Mouse (Mus musculus) megakaryocyte, embryonic 14.5 days (primary cell): Measurements from ENCODE around the gene Nat8f2. TPM values are rescaled to one million over a fixed set of nuclear protein-coding genes. Genes with fewer than 3 reads are reported as not detected.
"Not testable (repeated sequence)": the region's sequence is repeated elsewhere in the genome, so short reads cannot be mapped to it uniquely, and the experiment has no call there.

ENCODE experiments used
- H3K27me3 ChIP-seq: replicated peaks from 2 replicates; pipeline ENCODE3; 2012; ENCODE audit warnings: inconsistent platforms
- H3K36me3 ChIP-seq: replicated peaks from 2 replicates; pipeline ENCODE3; 2012; ENCODE audit warnings: low read length, inconsistent platforms, mixed read lengths
- H3K4me1 ChIP-seq: 2 replicates; pipeline ENCODE4 v1.6.1; 2012; ENCODE audit warnings: inconsistent platforms
- H3K4me3 ChIP-seq: replicated peaks from 2 replicates; pipeline ENCODE3; 2012; ENCODE audit warnings: moderate library complexity, mild to moderate bottlenecking, inconsistent platforms
- H3K9me3 ChIP-seq: 2 replicates; pipeline ENCODE4 v1.6.1; 2012; ENCODE audit warnings: inconsistent platforms
- FLI1 ChIP-seq: IDR thresholded peaks from 2 replicates; pipeline ENCODE4 v1.6.1; 2012; ENCODE audit warnings: low read length, inconsistent platforms, mixed read lengths
- GATA1 ChIP-seq: IDR thresholded peaks from 3 replicates; pipeline ENCODE4 v1.6.1; 2012; ENCODE audit warnings: mixed read lengths, low read length, inconsistent platforms, borderline replicate concordance
- polyA plus RNA-seq: library from polyadenylated mRNA; stranded (reverse); fragments of >175 nt; gene quantifications from 2 replicates; pipeline ENCODE4 v1.2.3, GENCODE M21; 2012; ENCODE audit warnings: low replicate concordance; ENCODE audit not compliant: insufficient read depth

The Nat8f2 gene
- polyA plus RNA-seq, 1 experiment, result not detected

DNA sequence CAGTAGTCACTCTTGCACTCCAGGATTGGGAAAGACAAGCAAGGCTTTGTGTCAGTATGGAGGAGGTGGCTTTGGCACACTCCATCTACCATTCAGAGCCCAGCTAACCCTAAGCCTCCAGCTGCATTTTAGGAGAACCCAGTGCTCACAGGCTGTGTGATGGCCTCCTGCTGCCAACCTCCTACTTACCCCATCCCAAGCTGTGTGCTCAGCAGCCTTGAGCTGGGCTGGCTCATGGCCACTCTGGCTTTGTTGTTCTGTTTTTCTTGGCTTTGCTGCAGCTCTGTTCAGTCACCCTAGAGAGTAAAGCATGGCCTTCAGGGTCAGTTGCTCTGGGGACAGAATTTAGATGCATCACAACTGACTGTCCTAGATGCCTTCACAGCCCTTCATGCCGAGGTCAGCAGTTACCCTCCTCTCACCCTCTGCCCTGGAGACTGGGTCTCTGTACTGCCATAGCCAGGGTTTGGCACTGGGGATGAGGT is 12.7 kb downstream of the Nat8f2 start:
- no peaks in the 10 kb centered on the region for H3K4me1 ChIP-seq

DNA sequence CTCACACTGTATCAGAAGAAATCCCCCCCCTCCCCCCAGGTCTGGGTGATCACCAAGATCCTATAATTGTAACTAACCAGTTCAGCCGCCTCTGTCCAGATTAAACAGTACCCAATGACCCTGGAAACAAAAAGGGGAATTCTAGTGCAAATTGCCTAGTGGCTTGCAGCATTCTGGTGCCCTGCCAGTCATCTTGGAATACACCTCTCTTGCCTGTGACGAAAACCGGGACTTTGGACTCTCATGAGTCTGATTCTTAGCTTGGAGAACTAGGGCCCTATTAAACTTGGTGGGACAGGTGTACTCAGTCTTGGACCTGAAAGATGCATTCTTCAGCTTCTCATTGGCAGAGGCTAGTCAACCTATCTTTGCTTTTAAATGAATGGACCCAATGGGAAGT is 15.5 kb downstream of the Nat8f2 start:
- H3K36me3 ChIP-seq, result no peaks in the 10 kb centered on the region
- H3K9me3 ChIP-seq, result no peaks in the 10 kb centered on the region
- no peak overlapping the region for H3K4me3 ChIP-seq
- H3K4me1 ChIP-seq, result no peaks in the 10 kb centered on the region
- TF ChIP-seq FLI1 (no peak), GATA1 (no peak)
- H3K27me3 ChIP-seq, result peaks cover 5% of the 10 kb centered on the region

More for the DNA sequence above, 12.7 kb downstream of the Nat8f2 start:
- no peak for TF ChIP-seq GATA1
- TF ChIP-seq FLI1, result no peak
- Histone ChIP-seq H3K27me3 (peaks cover 23% of the 10 kb centered on the region), H3K9me3 (no peaks in the 10 kb centered on the region), H3K36me3 (no peaks in the 10 kb centered on the region), H3K4me3 (no peak overlapping the region)

DNA sequence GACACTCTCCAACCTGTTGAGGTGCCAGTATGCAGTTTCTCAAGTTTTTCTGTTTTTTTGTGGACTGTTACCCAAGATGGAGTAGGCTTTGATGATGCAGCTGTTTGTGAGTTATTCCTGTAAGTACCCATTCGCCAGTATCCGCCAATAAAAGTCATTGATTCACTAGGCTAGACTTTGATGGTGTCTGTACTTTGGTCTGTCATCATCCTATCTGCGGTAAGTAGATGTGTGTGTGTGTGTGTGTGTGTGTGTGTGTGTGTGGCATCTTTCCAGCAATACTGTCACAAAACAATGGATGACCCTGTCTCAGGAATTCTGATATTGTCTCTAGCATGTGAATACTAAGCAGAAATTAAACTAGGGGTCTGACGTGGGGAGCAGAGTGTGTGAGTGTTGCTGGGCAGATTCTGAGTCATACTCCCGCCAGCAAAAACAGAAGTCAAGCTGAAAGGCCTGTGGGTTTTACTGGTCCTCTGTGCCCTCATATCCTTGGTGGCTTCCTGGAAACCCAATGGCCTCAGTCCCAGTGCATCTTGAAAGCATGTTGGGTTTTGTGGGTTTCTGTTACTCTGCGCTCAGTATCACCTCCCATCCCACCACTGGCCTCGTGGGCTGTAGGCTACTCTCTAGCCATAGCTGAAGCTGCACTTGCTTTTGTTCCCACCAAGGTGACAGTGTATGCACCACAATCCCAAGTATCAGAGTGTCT is 17.7 kb downstream of the Nat8f2 start:
- no peaks in the 10 kb centered on the region for H3K9me3 ChIP-seq
- TF ChIP-seq GATA1 (no peak), FLI1 (no peak)
- no peak overlapping the region for H3K4me3 ChIP-seq
- H3K27me3 ChIP-seq, result peaks cover 5% of the 10 kb centered on the region
- H3K36me3 ChIP-seq, result no peaks in the 10 kb centered on the region
- no peaks in the 10 kb centered on the region for H3K4me1 ChIP-seq

DNA sequence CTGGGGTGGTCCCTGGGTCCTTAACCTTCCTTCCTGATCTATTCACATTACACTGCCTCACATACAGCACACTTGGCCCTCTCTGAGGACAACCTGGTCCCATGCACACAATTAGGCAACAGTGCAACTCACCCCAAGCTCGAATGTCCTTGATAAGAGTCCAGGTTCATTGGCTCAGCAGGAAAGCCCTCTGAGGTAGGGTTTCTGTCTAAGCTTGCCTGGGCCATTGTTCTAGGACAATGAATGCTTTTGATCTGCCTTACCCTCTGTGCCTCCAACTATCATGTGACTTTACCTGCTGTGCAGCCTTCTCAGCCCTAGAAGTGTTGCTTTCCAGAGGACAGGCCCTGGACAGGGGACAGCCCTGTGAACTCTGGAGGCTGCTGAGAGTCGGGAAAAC is 19.7 kb downstream of the Nat8f2 start:
- H3K27me3 ChIP-seq, result peaks cover 5% of the 10 kb centered on the region
- H3K36me3 ChIP-seq, result no peaks in the 10 kb centered on the region
- 0 out of 2 replicates have a peak, but pooled peaks cover 4% of the 10 kb centered on the region for H3K9me3 ChIP-seq
- no peak overlapping the region for H3K4me3 ChIP-seq
- no peaks in the 10 kb centered on the region for H3K4me1 ChIP-seq
- TF ChIP-seq GATA1 (no peak), FLI1 (no peak)

DNA sequence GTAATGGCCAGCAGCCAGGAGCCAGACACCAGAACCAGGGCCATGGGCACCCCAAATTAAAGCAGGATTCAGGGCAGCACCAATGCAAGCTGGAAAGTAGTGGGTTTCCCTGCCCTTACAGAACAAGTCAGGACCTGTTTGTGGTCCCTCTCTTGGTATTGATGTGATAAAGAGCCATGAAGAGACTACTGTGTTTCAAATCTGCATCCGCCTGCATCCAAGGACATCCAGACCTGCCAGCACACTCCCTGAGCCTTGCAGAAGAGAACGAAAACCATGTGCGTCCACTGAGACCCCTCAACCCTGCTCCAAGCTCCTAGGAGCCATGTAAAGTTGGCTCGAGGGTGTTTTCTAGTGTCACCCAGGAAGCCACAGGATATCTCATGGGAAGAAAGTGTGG is 20.8 kb downstream of the Nat8f2 start:
- H3K4me1 ChIP-seq, result no peaks in the 10 kb centered on the region
- H3K27me3 ChIP-seq, result peaks cover 5% of the 10 kb centered on the region
- peaks cover 9% of the 10 kb centered on the region; the same call in 1 of the 2 replicates for H3K9me3 ChIP-seq
- TF ChIP-seq FLI1 (no peak), GATA1 (no peak)
- H3K4me3 ChIP-seq, result no peak overlapping the region
- H3K36me3 ChIP-seq, result no peaks in the 10 kb centered on the region

DNA sequence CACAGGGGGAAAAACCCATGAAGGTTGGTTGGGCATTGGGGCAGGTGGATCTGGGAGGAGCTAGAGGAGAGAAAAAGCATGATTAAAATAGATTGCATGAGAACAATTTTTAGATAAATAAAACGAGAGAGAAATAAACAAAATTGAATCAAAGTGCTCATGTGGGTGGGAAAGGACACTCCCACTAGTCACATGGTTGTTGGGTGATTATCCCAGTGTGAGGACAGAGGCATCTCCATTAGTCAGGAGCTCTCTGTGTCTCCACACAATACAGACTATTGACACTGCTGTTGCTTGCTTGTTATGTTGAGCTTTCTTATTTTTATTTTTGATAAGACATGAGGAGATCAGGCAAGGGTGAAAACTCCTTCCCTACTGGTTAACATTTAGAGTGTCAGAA is 22.0 kb downstream of the Nat8f2 start:
- no peak overlapping the region for H3K4me3 ChIP-seq
- H3K27me3 ChIP-seq, result peaks cover 5% of the 10 kb centered on the region
- no peaks in the 10 kb centered on the region for H3K36me3 ChIP-seq
- H3K4me1 ChIP-seq, result no peaks in the 10 kb centered on the region
- H3K9me3 ChIP-seq, result peaks cover 9% of the 10 kb centered on the region; the same call in 1 of the 2 replicates
- TF ChIP-seq FLI1 (no peak), GATA1 (no peak)

DNA sequence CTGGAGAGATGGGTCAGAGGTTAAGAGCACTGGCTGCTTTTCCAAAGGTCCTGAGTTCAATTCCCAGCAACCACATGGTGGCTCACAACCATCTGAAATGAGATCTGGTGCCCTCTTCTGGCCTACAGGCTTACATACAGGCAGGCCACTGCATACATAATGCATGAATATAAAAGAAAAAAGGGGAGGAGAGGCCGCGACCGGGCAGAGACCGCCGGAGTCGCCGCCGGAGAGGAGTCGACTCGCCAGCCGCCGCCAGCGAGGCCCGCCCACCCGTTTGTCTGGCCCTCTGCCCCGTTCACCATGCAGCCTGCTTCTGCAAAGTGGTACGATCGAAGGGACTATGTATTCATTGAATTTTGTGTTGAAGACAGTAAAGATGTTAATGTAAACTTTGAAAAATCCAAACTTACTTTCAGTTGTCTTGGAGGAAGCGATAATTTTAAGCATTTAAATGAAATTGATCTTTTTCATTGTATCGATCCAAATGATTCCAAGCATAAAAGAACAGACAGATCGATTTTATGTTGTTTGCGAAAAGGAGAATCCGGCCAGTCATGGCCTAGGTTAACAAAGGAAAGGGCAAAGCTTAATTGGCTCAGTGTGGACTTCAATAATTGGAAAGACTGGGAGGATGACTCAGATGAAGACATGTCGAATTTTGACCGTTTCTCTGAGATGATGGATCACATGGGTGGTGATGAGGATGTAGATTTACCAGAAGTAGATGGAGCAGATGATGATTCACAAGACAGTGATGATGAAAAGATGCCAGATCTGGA is 25.1 kb downstream of the Nat8f2 start:
- H3K4me3 ChIP-seq, H3K27me3 ChIP-seq, H3K9me3 ChIP-seq, H3K36me3 ChIP-seq, H3K4me1 ChIP-seq: not testable (repeated sequence)

DNA sequence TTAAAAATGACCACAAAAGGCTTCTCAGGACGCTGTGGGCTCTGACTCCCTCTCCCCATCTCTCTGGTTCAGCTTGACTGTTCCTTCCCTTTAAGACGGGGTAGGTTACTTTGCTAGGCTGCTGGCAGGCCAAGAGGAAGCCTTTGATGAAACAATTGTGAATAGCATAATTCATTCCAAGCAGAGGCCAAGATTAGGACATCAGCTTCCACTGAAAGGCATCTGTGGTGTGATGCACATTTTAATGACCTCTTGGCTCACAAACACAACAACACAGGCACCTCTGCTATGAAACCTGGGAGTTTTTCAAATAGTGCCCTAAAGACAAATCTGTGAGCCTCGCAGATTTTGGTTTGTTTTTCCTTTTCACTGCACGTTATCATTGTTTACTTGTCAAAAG is 29.0 kb downstream of the Nat8f2 start:
- H3K4me1 ChIP-seq, result no peaks in the 10 kb centered on the region
- TF ChIP-seq GATA1, result no peak
- TF ChIP-seq FLI1, result no peak
- no peaks in the 10 kb centered on the region for H3K36me3 ChIP-seq
- H3K4me3 ChIP-seq, result no peak overlapping the region
- peaks cover 4% of the 10 kb centered on the region; the same call in 1 of the 2 replicates for H3K9me3 ChIP-seq
- no peaks in the 10 kb centered on the region for H3K27me3 ChIP-seq

DNA sequence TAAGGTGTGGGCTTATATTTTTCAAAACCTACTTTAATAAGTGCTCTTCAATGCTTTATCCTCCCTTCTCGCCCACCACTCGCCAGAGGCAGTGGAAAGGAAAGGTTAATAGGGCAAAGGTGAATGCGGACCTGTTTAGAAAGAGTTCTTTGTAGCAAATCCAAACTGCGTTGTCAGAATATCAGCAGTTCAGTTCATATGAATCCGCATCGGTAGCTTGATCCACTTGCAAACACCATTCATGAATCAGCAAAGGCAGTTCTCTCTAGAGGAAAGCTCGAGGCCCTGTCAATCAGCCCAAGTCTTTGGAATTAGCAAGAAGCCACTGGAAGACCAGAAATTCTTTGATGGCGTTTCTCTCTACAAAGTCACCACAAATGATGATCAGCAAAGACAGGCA is 30.3 kb downstream of the Nat8f2 start:
- TF ChIP-seq FLI1 (no peak), GATA1 (no peak)

DNA sequence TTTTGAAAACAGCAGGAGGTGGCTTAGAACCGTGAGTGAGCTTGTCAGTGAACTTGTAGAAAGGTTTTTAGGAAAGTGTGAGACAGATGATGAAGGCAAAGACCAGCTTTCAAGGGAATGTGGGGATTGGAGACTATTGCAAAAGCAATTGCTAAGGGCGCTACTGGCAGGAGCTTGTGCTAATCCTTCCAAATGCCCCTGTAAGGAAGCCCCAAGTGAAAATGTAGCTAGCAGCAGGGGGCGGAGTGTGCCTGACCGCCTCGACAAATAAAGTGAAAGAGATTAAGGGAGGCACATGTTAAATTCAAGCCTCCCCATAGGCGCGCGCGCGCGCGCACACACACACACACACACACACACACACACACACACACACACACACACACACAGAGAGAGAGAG is 31.7 kb downstream of the Nat8f2 start:
- H3K27me3 ChIP-seq, H3K36me3 ChIP-seq, H3K4me3 ChIP-seq, H3K9me3 ChIP-seq, H3K4me1 ChIP-seq: not testable (repeated sequence)

More for the DNA sequence above, 30.3 kb downstream of the Nat8f2 start:
- Histone ChIP-seq H3K4me3 (no peak overlapping the region), H3K27me3 (no peaks in the 10 kb centered on the region), H3K36me3 (no peaks in the 10 kb centered on the region), H3K9me3 (peaks cover 3% of the 10 kb centered on the region; the same call in 1 of the 2 replicates), H3K4me1 (no peaks in the 10 kb centered on the region)

DNA sequence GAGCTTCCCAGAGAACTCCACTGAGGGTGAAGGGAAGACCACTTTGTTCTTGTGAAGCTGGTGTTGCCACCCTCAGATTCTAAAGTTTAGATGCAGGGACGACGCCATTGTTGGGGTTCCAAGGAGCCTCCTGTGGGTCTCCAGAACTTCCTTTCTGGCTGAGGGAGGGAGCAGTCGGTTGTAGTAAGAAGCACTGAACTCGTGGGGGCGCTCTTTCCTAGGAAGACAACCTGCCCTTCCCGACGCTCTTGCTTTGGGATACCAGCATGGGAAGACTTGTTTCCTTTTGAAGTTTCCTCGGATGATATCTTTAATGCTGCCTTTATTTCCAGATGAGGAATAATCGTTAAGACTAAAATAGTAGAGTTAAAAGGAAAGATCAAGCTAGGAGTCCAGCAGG is 32.1 kb downstream of the Nat8f2 start:
- not testable (repeated sequence) for H3K27me3 ChIP-seq, H3K36me3 ChIP-seq, H3K4me1 ChIP-seq, H3K4me3 ChIP-seq, H3K9me3 ChIP-seq

DNA sequence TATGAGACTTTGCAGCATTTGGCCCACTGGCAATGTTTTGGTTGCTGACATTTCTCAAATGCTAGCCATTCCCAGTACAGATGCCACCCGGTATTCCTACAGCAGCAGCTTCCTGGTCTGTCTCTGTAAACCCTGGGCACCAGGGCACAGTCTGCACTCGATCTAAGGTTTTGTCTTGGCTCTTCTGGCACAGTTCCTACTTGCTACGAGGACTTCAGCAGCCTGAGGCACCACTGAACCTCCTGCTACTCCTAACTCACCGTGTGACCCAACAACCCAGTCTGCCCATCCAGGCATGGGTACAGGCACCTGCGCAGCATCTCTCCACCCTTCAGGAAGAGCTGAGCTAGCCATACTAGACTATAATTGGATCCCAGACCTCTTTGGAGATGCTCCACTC is 32.9 kb downstream of the Nat8f2 start:
- H3K36me3 ChIP-seq, H3K4me1 ChIP-seq, H3K9me3 ChIP-seq, H3K27me3 ChIP-seq, H3K4me3 ChIP-seq: not testable (repeated sequence)

DNA sequence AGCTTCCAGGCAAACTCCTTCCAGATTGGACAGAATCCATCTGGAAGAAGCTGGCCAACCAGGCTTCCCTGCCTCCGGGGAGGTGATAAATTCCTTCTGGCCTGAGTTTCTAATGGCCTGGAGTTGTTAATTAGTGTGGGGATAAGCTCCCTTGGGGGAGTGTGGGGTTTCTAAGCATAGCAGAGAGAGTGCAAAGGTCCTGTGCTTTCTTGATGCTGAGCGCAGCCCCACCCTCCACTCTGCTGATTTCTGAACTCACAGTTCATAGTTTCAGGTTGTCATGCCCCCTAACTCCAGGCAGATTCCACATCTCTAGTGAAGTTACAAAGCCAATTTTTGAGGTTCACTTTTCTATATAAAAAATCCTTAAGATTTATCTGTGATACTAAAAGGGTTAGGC is 33.9 kb downstream of the Nat8f2 start:
- H3K27me3 ChIP-seq, H3K4me1 ChIP-seq, H3K9me3 ChIP-seq, H3K36me3 ChIP-seq, H3K4me3 ChIP-seq: not testable (repeated sequence)

DNA sequence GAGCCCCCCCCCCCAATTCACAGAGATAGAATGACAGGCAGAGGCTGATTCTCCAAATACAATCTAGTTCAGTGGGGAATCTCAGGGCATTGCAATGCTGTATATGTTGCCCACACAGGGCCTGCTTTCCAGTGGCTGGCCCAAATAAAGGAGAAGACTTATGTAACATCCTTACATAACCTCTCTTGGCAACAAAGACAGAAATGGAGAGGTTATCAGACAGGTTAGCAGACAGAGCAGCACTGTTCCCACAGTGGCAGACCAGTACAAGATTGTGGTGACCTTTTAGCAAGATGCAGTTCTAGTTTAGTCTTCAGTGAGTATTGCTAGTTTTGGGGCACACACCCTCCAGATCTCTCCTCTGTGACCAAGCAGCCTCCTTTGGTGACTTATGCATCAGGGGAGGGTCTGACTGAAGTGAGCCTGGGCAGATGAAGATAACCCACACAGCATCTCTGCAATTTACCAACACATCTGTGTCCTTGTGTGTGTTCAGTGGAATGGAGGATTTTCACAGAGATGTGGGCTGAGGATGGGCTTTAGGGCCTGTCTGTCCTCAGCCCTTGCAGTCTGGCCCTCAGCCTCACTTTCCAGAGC is 34.4 kb downstream of the Nat8f2 start:
- H3K27me3 ChIP-seq, H3K9me3 ChIP-seq, H3K4me3 ChIP-seq, H3K4me1 ChIP-seq, H3K36me3 ChIP-seq: not testable (repeated sequence)
